Mouse (Mus musculus) CH12.LX (cell line): Measurements from ENCODE around the gene Lep. TPM values are rescaled to one million over a fixed set of nuclear protein-coding genes. Genes with fewer than 3 reads are reported as not detected.

Source experiments
- DNase-seq: peaks from one replicate; pipeline ENCODE4 v3.0.0-alpha.2; 2013; ENCODE audit errors: extremely low read depth
- H3K27ac ChIP-seq: 2 replicates; pipeline ENCODE4 v1.5.1; 2012; ENCODE audit warnings: low read depth, mild to moderate bottlenecking, control low read depth, moderate library complexity; ENCODE audit not compliant: insufficient read depth
- H3K27me3 ChIP-seq: replicated peaks from 2 replicates; pipeline ENCODE3; 2012; ENCODE audit warnings: inconsistent platforms
- H3K36me3 ChIP-seq, 2 experiments: replicated peaks in 1 of 2; 2 replicates each; pipeline versions ENCODE3 to v1.6.1; 2012; ENCODE audit warnings: inconsistent platforms in 1 of 2, low read length in 1 of 2, mild to moderate bottlenecking in 1 of 2, mixed read lengths in 1 of 2, moderate library complexity in 1 of 2; ENCODE audit not compliant: control insufficient read depth in 1 of 2, insufficient read depth in 1 of 2
- H3K4me1 ChIP-seq, 2 experiments: 2 replicates each; pipeline ENCODE4 v1.6.1; 2012; ENCODE audit warnings: inconsistent platforms in 1 of 2, moderate library complexity in 1 of 2; ENCODE audit not compliant: insufficient read depth in 2 of 2, control insufficient read depth in 1 of 2
- H3K4me2 ChIP-seq: 2 replicates; pipeline ENCODE4 v1.6.1; 2012; ENCODE audit warnings: low read depth, mild to moderate bottlenecking, control low read depth; ENCODE audit not compliant: poor library complexity, insufficient read depth, severe bottlenecking
- H3K4me3 ChIP-seq, 3 experiments: fragments of 150-350 bp in 1 of 3; sonication (generic) in 1 of 3; replicated peaks in 1 of 3; 2 replicates each; pipeline versions ENCODE3 to v1.5.1; 2011 to 2012; ENCODE audit warnings: low read depth in 2 of 3, low read length in 2 of 3, mild to moderate bottlenecking in 2 of 3, moderate library complexity in 2 of 3, control low read depth in 1 of 3, improper control_type of control experiment in 1 of 3, inconsistent platforms in 1 of 3, mixed read lengths in 1 of 3; ENCODE audit not compliant: poor library complexity in 1 of 3
- H3K79me2 ChIP-seq: replicated peaks from 2 replicates; pipeline ENCODE4 v1.6.1; 2012; ENCODE audit warnings: mild to moderate bottlenecking, moderate library complexity; ENCODE audit not compliant: control insufficient read depth, poor library complexity, insufficient read depth, severe bottlenecking; ENCODE audit errors: extremely low read depth
- H3K9ac ChIP-seq: 2 replicates; pipeline ENCODE4 v1.6.1; 2012; ENCODE audit warnings: low read depth, mild to moderate bottlenecking, control low read depth, moderate library complexity; ENCODE audit not compliant: insufficient read depth
- H3K9me3 ChIP-seq: replicated peaks from 2 replicates; pipeline ENCODE3; 2012; ENCODE audit warnings: low read length, inconsistent platforms, mixed read lengths
- E2F4 ChIP-seq: IDR thresholded peaks from 2 replicates; pipeline ENCODE4 v1.6.1; 2011; ENCODE audit warnings: low read depth, low read length, improper control_type of control experiment; ENCODE audit not compliant: insufficient replicate concordance
- ELF1 ChIP-seq: IDR thresholded peaks from 2 replicates; pipeline ENCODE4 v1.6.1; 2014; ENCODE audit warnings: low read depth, mild to moderate bottlenecking, inconsistent platforms, low read length, improper control_type of control experiment
- HCFC1 ChIP-seq: IDR thresholded peaks from 2 replicates; pipeline ENCODE4 v1.6.1; 2012; ENCODE audit warnings: low read depth, mild to moderate bottlenecking, inconsistent platforms, low read length, improper control_type of control experiment
- KAT2A ChIP-seq: IDR thresholded peaks from 2 replicates; pipeline ENCODE4 v1.6.1; 2012; ENCODE audit warnings: low read length, improper control_type of control experiment, inconsistent platforms; ENCODE audit not compliant: insufficient replicate concordance
- MAFK ChIP-seq: IDR thresholded peaks from 2 replicates; pipeline ENCODE4 v1.6.1; 2011; ENCODE audit warnings: low read length, improper control_type of control experiment; ENCODE audit not compliant: insufficient replicate concordance
- MAZ ChIP-seq: IDR thresholded peaks from 2 replicates; pipeline ENCODE4 v1.6.1; 2012; ENCODE audit warnings: low read depth, mild to moderate bottlenecking, inconsistent platforms, low read length, improper control_type of control experiment, moderate library complexity
- MYC ChIP-seq: IDR thresholded peaks from 2 replicates; pipeline ENCODE4 v1.6.1; 2011; ENCODE audit warnings: low read depth, mild to moderate bottlenecking, improper control_type of control experiment, low read length
- RAD21 ChIP-seq: IDR thresholded peaks from 2 replicates; pipeline ENCODE4 v1.6.1; 2011; ENCODE audit warnings: low read depth, mild to moderate bottlenecking, low read length, improper control_type of control experiment, moderate library complexity
- RCOR1 ChIP-seq: conservative IDR thresholded peaks from 2 replicates; pipeline ENCODE4 v1.6.1; 2012; ENCODE audit warnings: low read depth, mild to moderate bottlenecking, inconsistent platforms, low read length, improper control_type of control experiment
- TBP ChIP-seq: conservative IDR thresholded peaks from 2 replicates; pipeline ENCODE4 v1.6.1; 2011; ENCODE audit warnings: low read depth, low read length, improper control_type of control experiment
- UBTF ChIP-seq: IDR thresholded peaks from 2 replicates; pipeline ENCODE4 v1.6.1; 2012; ENCODE audit warnings: low read depth, mild to moderate bottlenecking, inconsistent platforms, low read length, improper control_type of control experiment, moderate library complexity
- dilution Hi-C: fragments of 300-500 bp; cut with MboI; formaldehyde crosslinking; loops from 2 replicates; pipeline ENCODE4 v1.14.3; 2020; ENCODE audit warnings: low sequenced_read_pairs; ENCODE audit not compliant: extremely low pct_unique_long_range_greater_than_20kb, extremely low pct_ligation_motif_present
- in situ Hi-C: fragments of 300-500 bp; cut with MboI; formaldehyde crosslinking; loops from 3 replicates; pipeline ENCODE4 v1.14.3; 2019; ENCODE audit warnings: low sequenced_read_pairs, low pct_ligation_motif_present, low pct_unique_long_range_greater_than_20kb, mixed read lengths
- polyA plus RNA-seq: library from polyadenylated mRNA; unstranded; fragments of >175 nt; gene quantifications from 2 replicates; pipeline ENCODE4 v1.2.1, GENCODE M21; 2012; ENCODE audit warnings: low read depth; ENCODE audit not compliant: insufficient read length
- total RNA-seq, 2 experiments: library from RNA; depleted of rRNA; stranded (reverse); fragments of 300-350 nt in 1 of 2; fragments of >200 nt in 1 of 2; gene quantifications; 2 replicates each; pipeline ENCODE4 v1.2.3; 2012 to 2014

The Lep gene
- total and polyA plus RNA-seq, 3 experiments, result not detected

GRCm38 (mm10) chr6:29013216-29013615 is 46.8 kb upstream of the Lep start:
- H3K9ac ChIP-seq, result no peak overlapping the region
- DNase-seq, result no peak
- H3K9me3 ChIP-seq, result no peaks in the 10 kb centered on the region
- no peak for TF ChIP-seq ELF1
- no peak for TF ChIP-seq MYC
- TF ChIP-seq, all 38 proteins: peak for 0
- Histone ChIP-seq H3K27me3 (peaks cover 11% of the 10 kb centered on the region), H3K79me2 (no peaks in the 10 kb centered on the region), H3K27ac (no peak overlapping the region), H3K4me1 (no peaks in the 10 kb centered on the region), H3K4me3 (no peak overlapping the region), H3K36me3 (no peaks in the 10 kb centered on the region), H3K4me2 (no peak overlapping the region)
- in situ Hi-C loops (loop anchor here (25.0 kb wide), 2 partner anchors 451 to 601 kb away; partner anchors contain the start of gene Arf5), dilution Hi-C loops (no loop called here)

- H3K36me3 ChIP-seq, result no peaks in the 10 kb centered on the region
- H3K4me1 ChIP-seq, result no peaks in the 10 kb centered on the region
- DNase-seq, result no peak
- dilution Hi-C loops (no loop called here), in situ Hi-C loops (loop anchor here (25.0 kb wide), 2 partner anchors 455 to 605 kb away; partner anchors contain the start of gene Arf5)
- H3K27ac ChIP-seq, result no peak overlapping the region
- no peaks in the 10 kb centered on the region for H3K79me2 ChIP-seq
- TF ChIP-seq MAFK, result no peak
- no peak for TF ChIP-seq RAD21
- no peak for TF ChIP-seq TBP
- no peak for TF ChIP-seq E2F4
- TF ChIP-seq MAZ, result no peak
- TF ChIP-seq UBTF, result no peak
- TF ChIP-seq RCOR1, result no peak
- TF ChIP-seq HCFC1, result no peak
- TF ChIP-seq KAT2A, result no peak
- H3K4me2 ChIP-seq, result no peak overlapping the region
- H3K4me3 ChIP-seq, result no peak overlapping the region
- no peaks in the 10 kb centered on the region for H3K9me3 ChIP-seq
- H3K27me3 ChIP-seq, result peaks cover 44% of the 10 kb centered on the region
- H3K9ac ChIP-seq, result no peak overlapping the region
Measured at GRCm38 (mm10) chr6:29016891-29017412, 43.1 kb upstream of the Lep start.
